Mouse (Mus musculus): ENCODE measurements around the gene Adamtsl1. TPM values are rescaled to one million over a fixed set of nuclear protein-coding genes. Genes with fewer than 3 reads are reported as not detected.

Adamtsl1 gene
- polyA plus RNA-seq, 1 experiment: 0.48 TPM

GRCm38 (mm10) chr4:86189853-86190252, 675.9 kb downstream of the Adamtsl1 start:
- no peak overlapping the region for H3ac ChIP-seq (ENCODE audit: control insufficient read depth, insufficient read length, low read depth)
- H3K79me3 ChIP-seq (ENCODE audit: low read depth): no peaks in the 10 kb centered on the region
- H3K4me3 ChIP-seq (ENCODE audit: insufficient read depth, poor library complexity, severe bottlenecking): no peak overlapping the region
- H3K27me3 ChIP-seq (ENCODE audit: control insufficient read depth, insufficient read depth, insufficient read length): no peaks in the 10 kb centered on the region
- no peaks in the 10 kb centered on the region for H3K36me3 ChIP-seq (ENCODE audit: control insufficient read depth, insufficient read depth)
- TF ChIP-seq MYOG (IDR thresholded peaks at IDR 0.05; ENCODE audit: control insufficient read depth, extremely low read depth, insufficient read length) (no peak), MAX (IDR thresholded peaks at IDR 0.05) (no peak), CTCF (IDR thresholded peaks at IDR 0.05; ENCODE audit: control insufficient read depth, insufficient read depth, insufficient read length) (no peak)
- no peaks in the 10 kb centered on the region for H3K79me2 ChIP-seq (ENCODE audit: control insufficient read depth, insufficient read depth)

- Histone ChIP-seq H3K36me3 (ENCODE audit: control insufficient read depth, insufficient read depth) (no peaks in the 10 kb centered on the region), H3K79me2 (ENCODE audit: control insufficient read depth, insufficient read depth) (no peaks in the 10 kb centered on the region), H3K79me3 (ENCODE audit: low read depth) (no peaks in the 10 kb centered on the region), H3ac (ENCODE audit: control insufficient read depth, insufficient read length, low read depth) (no peak overlapping the region), H3K27me3 (ENCODE audit: control insufficient read depth, insufficient read depth, insufficient read length) (no peaks in the 10 kb centered on the region), H3K4me3 (ENCODE audit: insufficient read depth, poor library complexity, severe bottlenecking) (no peak overlapping the region)
- TF ChIP-seq USF1 (IDR thresholded peaks at IDR 0.05; ENCODE audit: low read depth) (no peak), CEBPB (IDR thresholded peaks at IDR 0.05; ENCODE audit: low read depth) (no peak), MYOG (IDR thresholded peaks at IDR 0.05; ENCODE audit: control insufficient read depth, extremely low read depth, insufficient read length) (no peak), CTCF (IDR thresholded peaks at IDR 0.05; ENCODE audit: control insufficient read depth, insufficient read depth, insufficient read length) (no peak), MYOD1 (IDR thresholded peaks at IDR 0.05; ENCODE audit: control insufficient read depth, insufficient read length, low read depth) (no peak), MAX (IDR thresholded peaks at IDR 0.05) (no peak), FOSL1 (IDR thresholded peaks at IDR 0.05; ENCODE audit: insufficient read depth, low read length, poor library complexity, severe bottlenecking) (no peak)
These were observed 677.2 kb downstream of the Adamtsl1 start for GRCm38 (mm10) chr4:86191195-86191594.

DNA sequence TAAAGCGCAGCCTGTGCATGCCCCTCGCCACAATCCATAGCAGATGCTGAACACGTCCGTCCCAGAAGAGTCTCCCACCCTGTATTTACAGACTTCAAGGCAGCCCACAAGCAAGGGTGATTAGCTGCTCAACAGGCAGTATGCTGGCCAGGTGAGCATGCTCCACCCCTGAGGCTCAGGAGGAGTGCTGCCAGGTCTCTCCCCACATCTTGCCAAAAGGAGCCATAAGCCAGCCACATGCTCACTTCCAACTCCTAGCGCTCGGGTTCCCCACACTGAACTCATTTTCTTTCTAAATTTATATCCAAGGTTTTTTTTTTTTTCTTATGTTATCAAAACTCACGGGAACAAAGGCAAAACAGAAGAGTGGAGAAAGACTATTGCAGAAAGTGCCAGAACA, 687.8 kb downstream of the Adamtsl1 start:
- H3K36me3 ChIP-seq (ENCODE audit: control insufficient read depth, insufficient read depth): no peaks in the 10 kb centered on the region
- TF ChIP-seq FOSL1 (IDR thresholded peaks at IDR 0.05; ENCODE audit: insufficient read depth, low read length, poor library complexity, severe bottlenecking): no peak
- TF ChIP-seq USF1 (IDR thresholded peaks at IDR 0.05; ENCODE audit: low read depth): no peak
- no peak for TF ChIP-seq MYOG (IDR thresholded peaks at IDR 0.05; ENCODE audit: control insufficient read depth, extremely low read depth, insufficient read length)
- TF ChIP-seq CEBPB (IDR thresholded peaks at IDR 0.05; ENCODE audit: low read depth): no peak
- no peak for TF ChIP-seq CTCF (IDR thresholded peaks at IDR 0.05; ENCODE audit: control insufficient read depth, insufficient read depth, insufficient read length)
- no peak for TF ChIP-seq MYOD1 (IDR thresholded peaks at IDR 0.05; ENCODE audit: control insufficient read depth, insufficient read length, low read depth)
- no peak for TF ChIP-seq MAX (IDR thresholded peaks at IDR 0.05)
- H3K4me3 ChIP-seq (ENCODE audit: insufficient read depth, poor library complexity, severe bottlenecking): no peak overlapping the region
- H3K27me3 ChIP-seq (ENCODE audit: control insufficient read depth, insufficient read depth, insufficient read length): no peaks in the 10 kb centered on the region
- no peak overlapping the region for H3ac ChIP-seq (ENCODE audit: control insufficient read depth, insufficient read length, low read depth)
- H3K79me2 ChIP-seq (ENCODE audit: control insufficient read depth, insufficient read depth): no peaks in the 10 kb centered on the region
- H3K79me3 ChIP-seq (ENCODE audit: low read depth): no peaks in the 10 kb centered on the region

GRCm38 (mm10) chr4:86203288-86203687, 689.3 kb downstream of the Adamtsl1 start:
- no peaks in the 10 kb centered on the region for H3K79me2 ChIP-seq (ENCODE audit: control insufficient read depth, insufficient read depth)
- TF ChIP-seq FOSL1 (IDR thresholded peaks at IDR 0.05; ENCODE audit: insufficient read depth, low read length, poor library complexity, severe bottlenecking): no peak
- no peak overlapping the region for H3ac ChIP-seq (ENCODE audit: control insufficient read depth, insufficient read length, low read depth)
- H3K4me3 ChIP-seq (ENCODE audit: insufficient read depth, poor library complexity, severe bottlenecking): no peak overlapping the region
- no peaks in the 10 kb centered on the region for H3K27me3 ChIP-seq (ENCODE audit: control insufficient read depth, insufficient read depth, insufficient read length)
- no peaks in the 10 kb centered on the region for H3K36me3 ChIP-seq (ENCODE audit: control insufficient read depth, insufficient read depth)
- H3K79me3 ChIP-seq (ENCODE audit: low read depth): no peaks in the 10 kb centered on the region

- TF ChIP-seq FOSL1 (IDR thresholded peaks at IDR 0.05; ENCODE audit: insufficient read depth, low read length, poor library complexity, severe bottlenecking): no peak
- no peak for TF ChIP-seq CEBPB (IDR thresholded peaks at IDR 0.05; ENCODE audit: low read depth)
- TF ChIP-seq USF1 (IDR thresholded peaks at IDR 0.05; ENCODE audit: low read depth): no peak
- TF ChIP-seq MAX (IDR thresholded peaks at IDR 0.05): no peak
- TF ChIP-seq MYOG (IDR thresholded peaks at IDR 0.05; ENCODE audit: control insufficient read depth, extremely low read depth, insufficient read length): no peak
- TF ChIP-seq MYOD1 (IDR thresholded peaks at IDR 0.05; ENCODE audit: control insufficient read depth, insufficient read length, low read depth): no peak
- no peak for TF ChIP-seq CTCF (IDR thresholded peaks at IDR 0.05; ENCODE audit: control insufficient read depth, insufficient read depth, insufficient read length)
- Histone ChIP-seq H3K36me3 (ENCODE audit: control insufficient read depth, insufficient read depth) (no peaks in the 10 kb centered on the region), H3ac (ENCODE audit: control insufficient read depth, insufficient read length, low read depth) (no peak overlapping the region), H3K79me3 (ENCODE audit: low read depth) (no peaks in the 10 kb centered on the region), H3K79me2 (ENCODE audit: control insufficient read depth, insufficient read depth) (no peaks in the 10 kb centered on the region), H3K4me3 (ENCODE audit: insufficient read depth, poor library complexity, severe bottlenecking) (no peak overlapping the region), H3K27me3 (ENCODE audit: control insufficient read depth, insufficient read depth, insufficient read length) (no peaks in the 10 kb centered on the region)
These were observed 710.9 kb downstream of the Adamtsl1 start for GRCm38 (mm10) chr4:86224875-86225274.

DNA sequence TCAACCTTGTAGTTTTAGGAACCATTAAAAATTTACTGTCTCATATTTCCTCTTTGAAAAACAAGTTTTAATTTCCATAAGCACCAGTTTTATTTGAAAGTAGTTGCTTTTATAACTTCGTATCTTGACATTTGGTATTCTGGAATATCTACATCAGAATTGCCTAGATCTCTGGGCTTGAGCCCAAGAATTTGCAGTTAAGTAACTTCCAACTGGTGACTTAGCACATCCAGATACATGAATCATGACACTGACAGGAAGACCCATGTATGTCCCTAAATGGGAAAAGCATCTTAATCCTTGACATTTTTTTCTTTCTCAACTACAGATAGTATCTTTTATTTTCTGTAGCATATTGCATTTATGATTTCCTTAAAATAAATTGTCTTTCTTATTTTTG, 713.1 kb downstream of the Adamtsl1 start:
- H3K79me3 ChIP-seq (ENCODE audit: low read depth): no peaks in the 10 kb centered on the region
- H3K36me3 ChIP-seq (ENCODE audit: control insufficient read depth, insufficient read depth): no peaks in the 10 kb centered on the region
- TF ChIP-seq CTCF (IDR thresholded peaks at IDR 0.05; ENCODE audit: control insufficient read depth, insufficient read depth, insufficient read length): no peak
- no peak for TF ChIP-seq USF1 (IDR thresholded peaks at IDR 0.05; ENCODE audit: low read depth)
- no peak for TF ChIP-seq CEBPB (IDR thresholded peaks at IDR 0.05; ENCODE audit: low read depth)
- no peak for TF ChIP-seq MAX (IDR thresholded peaks at IDR 0.05)
- TF ChIP-seq FOSL1 (IDR thresholded peaks at IDR 0.05; ENCODE audit: insufficient read depth, low read length, poor library complexity, severe bottlenecking): no peak
- TF ChIP-seq MYOD1 (IDR thresholded peaks at IDR 0.05; ENCODE audit: control insufficient read depth, insufficient read length, low read depth): no peak
- no peak for TF ChIP-seq MYOG (IDR thresholded peaks at IDR 0.05; ENCODE audit: control insufficient read depth, extremely low read depth, insufficient read length)
- H3ac ChIP-seq (ENCODE audit: control insufficient read depth, insufficient read length, low read depth): no peak overlapping the region
- no peaks in the 10 kb centered on the region for H3K79me2 ChIP-seq (ENCODE audit: control insufficient read depth, insufficient read depth)
- H3K27me3 ChIP-seq (ENCODE audit: control insufficient read depth, insufficient read depth, insufficient read length): no peaks in the 10 kb centered on the region
- no peak overlapping the region for H3K4me3 ChIP-seq (ENCODE audit: insufficient read depth, poor library complexity, severe bottlenecking)
